Mouse (Mus musculus) brain, embryonic 14.5 days (tissue): ENCODE data around the gene Alkbh1.

ENCODE experiments used
- CTCF ChIP-seq: fragments of 200-500 bp; IDR thresholded peaks from 2 replicates; pipeline ENCODE4 v1.5.1; 2012; ENCODE audit warnings: inconsistent platforms, mild to moderate bottlenecking, moderate library complexity, borderline replicate concordance; ENCODE audit not compliant: insufficient read depth, insufficient read length; ENCODE audit errors: extremely low read depth
- POLR2A ChIP-seq: fragments of 200-500 bp; IDR thresholded peaks from 2 replicates; pipeline ENCODE4 v1.6.1; 2012; ENCODE audit warnings: mild to moderate bottlenecking, inconsistent platforms, borderline replicate concordance; ENCODE audit not compliant: poor library complexity, insufficient read depth, insufficient read length, severe bottlenecking; ENCODE audit errors: extremely low read depth

GRCm38 (mm10) chr12:87443700-87444122, at the start of gene Alkbh1, which contains the start of gene Slirp:
- TF ChIP-seq POLR2A (peak; percentile 77; the same call in 1 of the 2 replicates), CTCF (no peak)
